Mouse (Mus musculus): ENCODE measurements around the gene Ank.

DNA sequence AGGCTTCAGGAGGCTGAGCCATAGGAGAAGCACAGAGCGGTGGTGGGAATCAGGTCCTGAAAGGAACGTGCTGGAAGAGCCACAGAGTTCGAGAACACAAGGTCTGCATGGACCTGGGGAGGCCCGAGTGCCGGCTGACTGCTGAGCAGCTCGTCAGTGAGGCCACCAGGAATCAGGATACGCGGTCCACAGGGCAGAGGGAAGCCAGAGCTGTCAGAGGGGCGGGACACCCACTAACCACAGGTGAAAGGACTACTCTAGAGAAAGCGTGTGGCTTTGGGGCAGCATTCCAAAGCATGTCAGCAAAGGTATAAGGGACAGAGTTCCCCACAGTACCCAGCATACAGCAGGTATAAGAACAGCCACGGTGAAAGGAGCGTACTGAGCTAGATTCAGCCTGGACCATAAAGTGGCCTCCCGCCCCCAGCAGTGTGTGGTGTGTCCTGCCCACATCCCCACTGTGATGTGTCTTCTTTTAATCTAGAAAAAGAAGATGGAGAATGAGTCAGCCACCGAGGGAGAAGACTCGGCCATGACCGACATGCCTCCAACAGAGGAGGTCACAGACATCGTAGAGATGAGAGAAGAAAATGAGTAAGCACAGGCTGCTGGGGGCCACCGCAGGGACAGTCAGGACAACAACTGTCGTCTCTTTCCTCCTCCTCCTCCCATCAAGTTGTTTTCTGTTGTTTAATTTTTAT is 126.3 kb downstream of the Ank start:
- TF ChIP-seq CTCF (conservative IDR thresholded peaks at IDR 0.05; ENCODE audit: low read length) (no peak), POU5F1 (IDR thresholded peaks at IDR 0.05; ENCODE audit: borderline replicate concordance, low read length) (no peak)

Data from E14TG2a.4 (cell line).